Mouse (Mus musculus) stomach, embryonic 16.5 days (tissue): Measurements from ENCODE around the gene St6galnac6. TPM values are rescaled to one million over a fixed set of nuclear protein-coding genes. Genes with fewer than 3 reads are reported as not detected.

Experiments
- ATAC-seq: fragments of 200-750 bp; cut with Nextera tagmentation; 2 replicates; pipeline ENCODE4 v1.8.0; 2017; ENCODE audit warnings: moderate number of reproducible peaks, moderate TSS enrichment; ENCODE audit not compliant: insufficient read depth, low FRiP score
- H3K27ac ChIP-seq: fragments of 300-500 bp; sonication (generic); 2 replicates; pipeline ENCODE4 v1.5.1; 2014; ENCODE audit warnings: low read length
- H3K27me3 ChIP-seq: fragments of 300-500 bp; sonication (generic); 2 replicates; pipeline ENCODE4 v1.6.1; 2014; ENCODE audit warnings: low read length, control low read depth, mixed read lengths; ENCODE audit not compliant: control insufficient read depth, insufficient read depth
- H3K36me3 ChIP-seq: fragments of 300-500 bp; sonication (generic); 2 replicates; pipeline ENCODE4 v1.6.1; 2014; ENCODE audit warnings: low read length; ENCODE audit not compliant: control insufficient read depth, insufficient read depth
- H3K4me1 ChIP-seq: fragments of 300-500 bp; sonication (generic); 2 replicates; pipeline ENCODE4 v1.6.1; 2014; ENCODE audit warnings: low read length, control low read depth, mixed read lengths; ENCODE audit not compliant: control insufficient read depth, insufficient read depth
- H3K4me2 ChIP-seq: fragments of 300-500 bp; sonication (generic); 2 replicates; pipeline ENCODE4 v1.6.1; 2014; ENCODE audit warnings: low read depth, low read length, mixed read lengths
- H3K4me3 ChIP-seq: fragments of 300-500 bp; sonication (generic); replicated peaks from 2 replicates; pipeline ENCODE4 v1.5.1; 2014; ENCODE audit warnings: mild to moderate bottlenecking, low read length
- H3K9ac ChIP-seq: fragments of 300-500 bp; sonication (generic); 2 replicates; pipeline ENCODE4 v1.6.1; 2014; ENCODE audit warnings: low read length
- H3K9me3 ChIP-seq: fragments of 300-500 bp; sonication (generic); replicated peaks from 2 replicates; pipeline ENCODE4 v1.6.1; 2016; ENCODE audit warnings: low read length, control low read depth; ENCODE audit not compliant: control insufficient read depth
- WGBS: fragments of 180-500 bp; shearing (Covaris S2); extraction: QIAGEN DNeasy Blood & Tissue Kit; methylation state at CpG from one replicate; pipeline ENCODE4 v1.1.7; 2014; 5-methylcytosine and 5-hydroxymethylcytosine counted together
- polyA plus RNA-seq: library from polyadenylated mRNA; unstranded; fragments of >200 nt; fragmentation: Nextera tagmentation; extraction: Ambion mirVana; gene quantifications from 2 replicates; pipeline ENCODE4 v1.2.1, GENCODE M21; 2015

Gene St6galnac6
- 17.1 and 18.5 TPM in 2 replicates for polyA plus RNA-seq

- no peak for ATAC-seq
- H3K27ac ChIP-seq = no peak within 1 kb of the TSS
- H3K4me3 ChIP-seq = no peak within 1 kb of the TSS
- 83% methylated on average over 3 of the region's 3 CpGs for WGBS
- no peaks in the 10 kb centered on the region for H3K9me3 ChIP-seq
- no peaks in the 10 kb centered on the region for H3K36me3 ChIP-seq
- no peak within 1 kb of the TSS for H3K4me2 ChIP-seq
- H3K9ac ChIP-seq = no peak within 1 kb of the TSS
- H3K4me1 ChIP-seq = peaks cover 9% of the 10 kb centered on the region
- no peaks in the 10 kb centered on the region for H3K27me3 ChIP-seq
Observed at GRCm38 (mm10) chr2:32599409-32599808, at the start of gene St6galnac6. Gene St6galnac6 (plus strand): TSS chr2:32599709.

GRCm38 (mm10) chr2:32549764-32550163 is 49.7 kb upstream of the St6galnac6 start:
- Histone ChIP-seq H3K4me3 (no peak overlapping the region), H3K4me2 (peak overlapping the region; percentile 11; the same call in 1 of the 2 replicates), H3K9me3 (no peaks in the 10 kb centered on the region), H3K27ac (peak overlapping the region; percentile 81), H3K4me1 (peaks cover 41% of the 10 kb centered on the region), H3K36me3 (no peaks in the 10 kb centered on the region), H3K9ac (peak overlapping the region; percentile 43; the same call in 1 of the 2 replicates), H3K27me3 (no peaks in the 10 kb centered on the region)
- 37% methylated on average over 6 of the region's 6 CpGs for WGBS
- ATAC-seq = peak; percentile 48; the same call in 1 of the 2 replicates

- Histone ChIP-seq H3K27ac (no peak overlapping the region), H3K36me3 (no peaks in the 10 kb centered on the region), H3K27me3 (no peaks in the 10 kb centered on the region), H3K4me2 (no peak overlapping the region), H3K4me1 (peaks cover 49% of the 10 kb centered on the region), H3K9me3 (no peaks in the 10 kb centered on the region), H3K4me3 (no peak overlapping the region), H3K9ac (peak overlapping the region; percentile 32; the same call in 1 of the 2 replicates)
- no peak for ATAC-seq
- 66% methylated on average over 5 of the region's 5 CpGs for WGBS
Observed at GRCm38 (mm10) chr2:32551236-32551635, 48.3 kb upstream of the St6galnac6 start.

- no peak for ATAC-seq
- H3K9ac ChIP-seq = no peak overlapping the region
- no peaks in the 10 kb centered on the region for H3K36me3 ChIP-seq
- WGBS = 73% methylated on average over 7 of the region's 7 CpGs
- peaks cover 39% of the 10 kb centered on the region for H3K4me1 ChIP-seq
- no peaks in the 10 kb centered on the region for H3K9me3 ChIP-seq
- H3K27me3 ChIP-seq = no peaks in the 10 kb centered on the region
- H3K4me3 ChIP-seq = no peak overlapping the region
- H3K4me2 ChIP-seq = no peak overlapping the region
- no peak overlapping the region for H3K27ac ChIP-seq
Observed at GRCm38 (mm10) chr2:32553592-32554148, 45.8 kb upstream of the St6galnac6 start.

GRCm38 (mm10) chr2:32555484-32555883 is 44.0 kb upstream of the St6galnac6 start:
- Histone ChIP-seq H3K4me2 (no peak overlapping the region), H3K4me1 (peaks cover 21% of the 10 kb centered on the region), H3K9me3 (no peaks in the 10 kb centered on the region), H3K9ac (peak overlapping the region; percentile 44), H3K4me3 (no peak overlapping the region), H3K36me3 (no peaks in the 10 kb centered on the region), H3K27ac (peak overlapping the region; percentile 46; the same call in 1 of the 2 replicates), H3K27me3 (no peaks in the 10 kb centered on the region)
- WGBS = 62% methylated on average over 4 of the region's 4 CpGs
- ATAC-seq = peak; percentile 33; the same call in 1 of the 2 replicates

GRCm38 (mm10) chr2:32556019-32556418 is 43.5 kb upstream of the St6galnac6 start:
- no peak for ATAC-seq
- H3K27ac ChIP-seq = peak overlapping the region; percentile 46; the same call in 1 of the 2 replicates
- H3K36me3 ChIP-seq = no peaks in the 10 kb centered on the region
- H3K4me1 ChIP-seq = peaks cover 16% of the 10 kb centered on the region
- H3K9me3 ChIP-seq = no peaks in the 10 kb centered on the region
- no peaks in the 10 kb centered on the region for H3K27me3 ChIP-seq
- 75% methylated on average over 7 of the region's 7 CpGs for WGBS
- H3K4me2 ChIP-seq = no peak overlapping the region
- H3K4me3 ChIP-seq = no peak overlapping the region
- H3K9ac ChIP-seq = peak overlapping the region; percentile 44; the same call in 1 of the 2 replicates

- Histone ChIP-seq H3K9ac (no peak overlapping the region), H3K4me3 (no peak overlapping the region), H3K36me3 (peaks cover 8% of the 10 kb centered on the region; the same call in 1 of the 2 replicates), H3K27me3 (no peaks in the 10 kb centered on the region), H3K9me3 (no peaks in the 10 kb centered on the region), H3K27ac (no peak overlapping the region), H3K4me1 (peaks cover 12% of the 10 kb centered on the region; the same call in 1 of the 2 replicates), H3K4me2 (no peak overlapping the region)
- WGBS = 61% methylated on average over 5 of the region's 5 CpGs
- ATAC-seq = peak; percentile 58; the same call in 1 of the 2 replicates
Observed at GRCm38 (mm10) chr2:32559570-32559969, 39.9 kb upstream of the St6galnac6 start.

GRCm38 (mm10) chr2:32566536-32567063 is 32.9 kb upstream of the St6galnac6 start:
- peaks cover 3% of the 10 kb centered on the region for H3K4me1 ChIP-seq
- no peak for ATAC-seq
- no peaks in the 10 kb centered on the region for H3K9me3 ChIP-seq
- H3K9ac ChIP-seq = no peak overlapping the region
- no peaks in the 10 kb centered on the region for H3K27me3 ChIP-seq
- H3K4me2 ChIP-seq = no peak overlapping the region
- H3K4me3 ChIP-seq = no peak overlapping the region
- peaks cover 16% of the 10 kb centered on the region; the same call in 1 of the 2 replicates for H3K36me3 ChIP-seq
- no peak overlapping the region; the same call in 1 of the 2 replicates for H3K27ac ChIP-seq
- 34% methylated on average over 4 of the region's 4 CpGs for WGBS

- Histone ChIP-seq H3K4me2 (no peak overlapping the region), H3K27ac (no peak overlapping the region), H3K4me1 (peaks cover 8% of the 10 kb centered on the region), H3K4me3 (no peak overlapping the region), H3K9ac (no peak overlapping the region), H3K27me3 (no peaks in the 10 kb centered on the region), H3K36me3 (peaks cover 13% of the 10 kb centered on the region; the same call in 1 of the 2 replicates), H3K9me3 (no peaks in the 10 kb centered on the region)
- 62% methylated on average over 5 of the region's 5 CpGs for WGBS
- no peak for ATAC-seq
Observed at GRCm38 (mm10) chr2:32568149-32568548, 31.4 kb upstream of the St6galnac6 start.
